Mouse (Mus musculus) embryonic facial prominence, embryonic 13.5 days (tissue): ENCODE measurements around the gene Tbc1d20. TPM values are rescaled to one million over a fixed set of nuclear protein-coding genes. Genes with fewer than 3 reads are reported as not detected.

ENCODE experiments used
- ATAC-seq: fragments of 200-750 bp; cut with Nextera tagmentation; 2 replicates; pipeline ENCODE4 v1.8.0; 2017; ENCODE audit warnings: low read depth; ENCODE audit not compliant: insufficient number of reproducible peaks, insufficient read depth, low FRiP score, low TSS enrichment
- H3K27ac ChIP-seq: fragments of 300-500 bp; sonication (generic); 2 replicates; pipeline ENCODE4 v1.5.1; 2015; ENCODE audit warnings: moderate library complexity, mild to moderate bottlenecking, inconsistent platforms
- H3K27me3 ChIP-seq: fragments of 300-500 bp; sonication (generic); 2 replicates; pipeline ENCODE4 v1.6.1; 2015; ENCODE audit warnings: mild to moderate bottlenecking, inconsistent platforms
- H3K36me3 ChIP-seq: fragments of 300-500 bp; sonication (generic); 2 replicates; pipeline ENCODE4 v1.6.1; 2015; ENCODE audit warnings: mild to moderate bottlenecking, inconsistent platforms
- H3K4me1 ChIP-seq: fragments of 300-500 bp; sonication (generic); 2 replicates; pipeline ENCODE4 v1.6.1; 2015; ENCODE audit warnings: inconsistent platforms
- H3K4me2 ChIP-seq: fragments of 300-500 bp; sonication (generic); 2 replicates; pipeline ENCODE4 v1.6.1; 2015; ENCODE audit warnings: moderate library complexity, mild to moderate bottlenecking, inconsistent platforms
- H3K4me3 ChIP-seq: fragments of 300-500 bp; sonication (generic); 2 replicates; pipeline ENCODE4 v1.5.1; 2015; ENCODE audit warnings: mild to moderate bottlenecking, inconsistent platforms
- H3K9ac ChIP-seq: fragments of 300-500 bp; sonication (generic); 2 replicates; pipeline ENCODE4 v1.6.1; 2015; ENCODE audit warnings: mild to moderate bottlenecking, inconsistent platforms
- H3K9me3 ChIP-seq: fragments of 300-500 bp; sonication (generic); 2 replicates; pipeline ENCODE4 v1.6.1; 2016; ENCODE audit warnings: inconsistent platforms
- WGBS: fragments of 180-500 bp; shearing (Covaris S2); methylation state at CpG from one replicate; pipeline ENCODE4 v1.1.7; 2015; ENCODE audit warnings: mixed read lengths; 5-methylcytosine and 5-hydroxymethylcytosine counted together
- polyA plus RNA-seq: library from polyadenylated mRNA; unstranded; fragments of >200 nt; fragmentation: Nextera tagmentation; extraction: Ambion mirVana; gene quantifications from 2 replicates; pipeline ENCODE4 v1.2.1, GENCODE M21; 2015

The Tbc1d20 gene
- polyA plus RNA-seq, 1 experiment from 2014 or later = 45.9 TPM

DNA sequence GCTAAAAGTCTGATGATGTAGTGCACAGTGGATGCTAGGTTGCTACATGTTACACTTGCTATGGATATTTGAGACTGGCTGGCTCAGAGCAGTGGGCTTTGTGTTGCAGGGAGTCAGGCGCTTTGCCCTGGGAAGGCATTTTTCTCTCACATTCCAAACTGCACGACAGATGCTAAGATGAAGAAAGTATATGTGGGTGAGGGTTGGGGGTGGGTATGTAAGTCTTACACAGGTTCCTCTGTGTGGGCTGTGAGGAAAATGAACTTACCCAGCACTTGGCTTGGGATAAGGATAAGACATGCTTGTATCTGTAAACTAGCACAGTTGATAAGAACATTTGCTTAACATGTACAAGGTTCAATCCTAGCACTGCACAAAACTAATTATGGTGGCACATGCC is 9.2 kb downstream of the Tbc1d20 start:
- Histone ChIP-seq H3K4me2 (no peak overlapping the region), H3K36me3 (peaks cover 56% of the 10 kb centered on the region), H3K9ac (no peak overlapping the region), H3K4me3 (no peak overlapping the region), H3K27ac (no peak overlapping the region), H3K4me1 (no peaks in the 10 kb centered on the region), H3K27me3 (no peaks in the 10 kb centered on the region), H3K9me3 (no peaks in the 10 kb centered on the region)
- 82% methylated on average over 2 of the region's 2 CpGs for WGBS
- ATAC-seq = no peak

DNA sequence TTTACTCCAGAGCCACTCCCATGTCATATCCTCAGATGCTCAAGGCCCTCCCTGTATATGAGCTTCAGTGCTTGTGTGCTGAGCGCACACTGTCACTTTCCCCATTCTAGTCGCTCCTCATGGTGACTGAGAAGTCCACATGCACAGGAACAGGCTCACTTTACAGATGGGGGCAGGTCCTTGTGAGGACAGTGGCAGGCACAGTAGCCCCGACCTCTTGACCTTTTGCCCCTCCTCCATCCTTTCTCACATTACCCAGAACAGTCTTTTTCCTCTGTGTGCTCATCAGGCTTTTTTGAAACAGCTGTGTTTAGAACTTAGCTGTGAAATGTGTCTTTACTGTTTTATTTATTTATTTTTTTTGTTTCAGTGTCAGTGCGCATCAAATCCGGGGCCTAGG is 10.2 kb downstream of the Tbc1d20 start:
- H3K4me1 ChIP-seq = no peaks in the 10 kb centered on the region
- H3K36me3 ChIP-seq = peaks cover 65% of the 10 kb centered on the region
- no peaks in the 10 kb centered on the region for H3K9me3 ChIP-seq
- 51% methylated on average over 5 of the region's 5 CpGs for WGBS
- no peak overlapping the region for H3K4me2 ChIP-seq
- ATAC-seq = no peak
- no peak overlapping the region for H3K9ac ChIP-seq
- no peak overlapping the region for H3K27ac ChIP-seq
- H3K27me3 ChIP-seq = no peaks in the 10 kb centered on the region
- H3K4me3 ChIP-seq = no peak overlapping the region

DNA sequence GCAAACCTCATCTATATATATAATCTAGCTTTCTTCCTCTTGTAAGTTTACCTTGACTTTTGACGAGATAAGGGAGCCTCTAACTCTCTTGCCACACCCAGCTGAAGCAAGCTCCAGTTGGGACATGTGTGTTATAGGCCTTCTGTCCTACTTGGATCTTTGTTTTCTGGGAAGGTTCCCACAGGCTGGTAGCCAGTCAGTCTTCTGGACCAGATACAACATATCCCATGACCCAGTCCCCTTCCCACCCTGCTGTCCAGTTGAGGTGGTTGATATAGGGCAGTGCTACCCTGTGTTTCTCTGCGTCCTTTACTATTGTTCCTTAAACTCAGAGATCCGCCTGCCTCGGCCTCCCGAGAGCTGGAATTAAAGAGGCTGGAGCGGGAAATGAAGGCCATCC is 11.9 kb downstream of the Tbc1d20 start:
- Histone ChIP-seq H3K4me2 (no peak overlapping the region), H3K27ac (no peak overlapping the region), H3K9ac (no peak overlapping the region), H3K36me3 (peaks cover 82% of the 10 kb centered on the region), H3K4me1 (no peaks in the 10 kb centered on the region), H3K27me3 (no peaks in the 10 kb centered on the region), H3K9me3 (no peaks in the 10 kb centered on the region), H3K4me3 (no peak overlapping the region)
- WGBS = 96% methylated on average over 6 of the region's 6 CpGs
- no peak for ATAC-seq

DNA sequence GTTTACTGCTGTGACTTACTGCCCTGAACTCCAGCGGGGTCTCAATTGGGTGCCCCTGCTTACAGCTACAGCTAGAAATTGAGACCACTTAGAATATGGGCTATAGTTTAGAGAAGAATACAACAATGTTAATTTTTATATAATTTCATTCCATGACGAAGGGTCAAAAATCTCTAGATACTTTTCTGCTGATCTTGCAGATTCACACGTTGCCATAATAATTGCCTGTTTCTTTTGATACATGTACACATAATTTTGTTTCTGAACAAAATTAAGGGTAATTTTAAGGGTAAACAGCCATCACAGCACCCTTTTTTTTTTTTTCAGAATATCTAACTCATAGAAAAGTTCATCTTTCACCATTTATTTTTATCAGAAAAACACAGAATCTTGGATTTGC is 13.6 kb downstream of the Tbc1d20 start:
- no peak for ATAC-seq
- H3K4me3 ChIP-seq = no peak overlapping the region
- H3K27ac ChIP-seq = no peak overlapping the region
- H3K27me3 ChIP-seq = no peaks in the 10 kb centered on the region
- H3K9me3 ChIP-seq = no peaks in the 10 kb centered on the region
- H3K36me3 ChIP-seq = peaks cover 93% of the 10 kb centered on the region
- no peak overlapping the region for H3K9ac ChIP-seq
- WGBS = 91% methylated on average over 3 of the region's 3 CpGs
- H3K4me1 ChIP-seq = no peaks in the 10 kb centered on the region
- H3K4me2 ChIP-seq = no peak overlapping the region

DNA sequence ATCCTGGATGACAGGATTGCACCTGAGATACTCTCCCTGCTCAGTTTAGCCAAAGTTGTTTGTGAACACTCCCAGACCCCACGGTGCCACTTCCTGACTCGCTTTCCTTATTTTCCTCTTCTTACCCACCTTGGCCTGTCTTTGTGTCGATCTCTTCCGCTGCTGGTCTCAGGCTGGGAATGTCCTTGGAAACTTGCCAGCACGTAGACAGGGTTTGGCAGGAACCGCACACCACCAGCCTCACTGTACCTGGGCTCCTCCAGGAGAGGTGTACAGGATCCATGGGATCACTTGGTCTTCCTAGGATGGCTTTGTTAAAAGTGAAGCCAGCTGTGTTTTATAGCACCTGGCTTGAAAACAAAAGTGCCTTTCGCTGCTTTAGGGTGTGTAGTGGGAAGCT is 19.4 kb downstream of the Tbc1d20 start:
- Histone ChIP-seq H3K4me1 (no peaks in the 10 kb centered on the region), H3K27ac (no peak overlapping the region), H3K27me3 (no peaks in the 10 kb centered on the region), H3K4me3 (no peak overlapping the region), H3K9me3 (no peaks in the 10 kb centered on the region), H3K4me2 (no peak overlapping the region), H3K36me3 (peaks cover 98% of the 10 kb centered on the region), H3K9ac (no peak overlapping the region)
- ATAC-seq = no peak
- 87% methylated on average over 7 of the region's 7 CpGs for WGBS

DNA sequence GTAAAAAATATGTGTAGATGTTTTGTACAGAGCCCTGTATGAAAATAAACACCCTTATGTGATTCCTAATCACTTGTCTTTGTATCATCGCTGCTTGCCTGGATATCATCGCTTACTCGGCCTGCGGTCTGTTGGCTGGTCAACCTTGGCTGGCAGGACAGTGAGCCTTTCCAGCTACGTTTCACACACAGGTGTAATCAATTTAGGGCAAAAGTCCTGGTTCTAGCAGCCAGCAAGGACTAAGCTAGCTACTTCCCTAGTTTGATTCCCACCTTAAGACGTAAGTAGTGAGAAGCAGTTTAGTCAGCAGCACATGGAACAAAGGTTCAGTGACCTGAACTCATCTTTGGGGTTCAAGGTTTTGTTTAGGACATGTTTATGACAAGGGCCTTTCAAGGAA is 20.3 kb downstream of the Tbc1d20 start:
- 83% methylated on average over 6 of the region's 6 CpGs for WGBS
- no peak for ATAC-seq
- Histone ChIP-seq H3K4me3 (no peak overlapping the region), H3K27ac (no peak overlapping the region), H3K4me1 (no peaks in the 10 kb centered on the region), H3K9ac (no peak overlapping the region), H3K4me2 (no peak overlapping the region), H3K9me3 (no peaks in the 10 kb centered on the region), H3K36me3 (peaks cover 98% of the 10 kb centered on the region), H3K27me3 (no peaks in the 10 kb centered on the region)

DNA sequence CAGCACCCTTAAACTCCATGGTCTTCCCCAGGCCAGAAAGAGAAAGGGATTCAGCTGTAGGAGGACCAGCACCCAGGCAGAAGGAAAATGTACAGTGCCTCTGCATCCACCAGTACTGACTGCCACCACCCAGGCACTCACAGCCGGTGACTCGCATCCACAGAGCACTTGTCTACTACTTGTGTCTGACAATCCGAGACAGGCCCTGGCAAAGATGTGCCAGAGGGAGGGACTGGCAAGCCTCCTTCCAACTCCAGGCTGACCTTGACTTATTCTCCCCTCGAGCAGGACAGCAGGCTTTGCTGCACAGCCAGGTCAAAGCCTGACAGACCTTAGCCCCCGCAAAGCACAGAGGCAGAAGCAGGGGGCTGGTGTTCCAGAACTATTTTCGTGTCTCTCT is 23.4 kb downstream of the Tbc1d20 start:
- no peaks in the 10 kb centered on the region for H3K4me1 ChIP-seq
- ATAC-seq = no peak
- H3K36me3 ChIP-seq = peaks cover 98% of the 10 kb centered on the region
- 87% methylated on average over 6 of the region's 6 CpGs for WGBS
- H3K4me3 ChIP-seq = no peak overlapping the region
- no peak overlapping the region for H3K27ac ChIP-seq
- H3K9ac ChIP-seq = no peak overlapping the region
- H3K4me2 ChIP-seq = no peak overlapping the region
- H3K27me3 ChIP-seq = no peaks in the 10 kb centered on the region
- H3K9me3 ChIP-seq = no peaks in the 10 kb centered on the region

DNA sequence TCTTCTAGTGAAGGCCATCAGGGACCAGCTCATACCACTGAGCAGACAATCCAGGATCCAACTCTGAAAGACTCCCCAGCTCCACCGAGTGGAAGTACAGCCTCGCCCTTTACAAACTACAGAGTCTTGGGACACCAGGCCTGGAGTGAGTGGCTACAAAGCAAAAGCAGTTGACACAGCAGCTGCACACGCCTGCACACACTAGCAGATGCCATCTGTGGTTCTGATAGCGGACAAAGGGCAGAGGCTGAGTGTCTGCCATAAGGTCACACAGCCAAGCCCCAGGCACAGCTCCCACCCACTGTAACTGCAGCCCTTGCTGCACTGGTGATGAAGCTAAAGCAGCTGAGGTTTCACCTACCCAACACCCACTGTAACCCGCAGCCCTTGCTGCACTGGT is 27.9 kb downstream of the Tbc1d20 start:
- 83% methylated on average over 5 of the region's 5 CpGs for WGBS

DNA sequence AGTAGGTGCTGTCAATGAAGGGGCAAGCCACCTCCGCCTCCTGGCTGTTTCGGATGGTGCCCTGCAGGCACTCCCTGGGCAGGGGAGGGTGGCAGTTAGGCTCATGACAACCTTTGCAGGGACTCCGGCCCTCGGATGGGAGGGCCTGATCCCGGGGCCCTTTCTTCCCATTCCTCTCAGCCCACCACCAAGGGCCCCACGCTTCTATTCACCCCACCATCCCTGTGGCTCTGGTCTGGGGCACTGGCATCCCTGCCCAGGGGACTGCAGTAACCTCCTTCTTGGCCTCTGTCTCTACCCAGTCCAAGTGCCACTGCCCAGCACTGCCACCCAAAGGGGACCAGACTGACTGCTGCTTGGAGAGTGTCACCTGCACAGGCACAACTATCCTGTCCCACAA is 28.6 kb downstream of the Tbc1d20 start:
- no peak for ATAC-seq

More for the DNA sequence above, 27.9 kb downstream of the Tbc1d20 start:
- H3K9me3 ChIP-seq = no peaks in the 10 kb centered on the region
- no peak overlapping the region for H3K4me3 ChIP-seq
- ATAC-seq = no peak
- H3K27me3 ChIP-seq = no peaks in the 10 kb centered on the region
- peaks cover 99% of the 10 kb centered on the region for H3K36me3 ChIP-seq
- no peaks in the 10 kb centered on the region for H3K4me1 ChIP-seq
- no peak overlapping the region for H3K9ac ChIP-seq
- no peak overlapping the region for H3K27ac ChIP-seq
- no peak overlapping the region for H3K4me2 ChIP-seq

DNA sequence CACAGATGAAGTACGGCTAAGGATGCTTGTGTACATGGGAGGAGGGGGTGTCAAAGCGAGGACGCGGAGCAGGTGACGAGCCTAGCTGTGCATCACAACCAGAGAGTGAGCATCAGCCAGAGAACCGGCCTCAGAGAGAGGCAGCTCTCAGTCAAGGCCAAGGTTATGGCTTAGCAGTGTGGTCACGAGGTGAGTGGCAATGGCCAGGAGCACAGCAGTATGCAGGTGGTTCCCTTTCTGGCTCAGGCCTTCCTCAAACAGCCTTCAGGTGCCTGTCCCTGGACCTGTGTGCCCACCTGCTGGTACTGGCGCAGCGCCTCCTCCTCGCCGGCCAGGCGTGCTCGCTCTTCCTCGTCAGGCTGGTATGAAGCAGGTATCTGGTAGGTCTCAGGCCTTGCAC is 30.3 kb downstream of the Tbc1d20 start:
- Histone ChIP-seq H3K9me3 (no peaks in the 10 kb centered on the region), H3K9ac (no peak overlapping the region)
- WGBS = 97% methylated on average over 14 of the region's 14 CpGs

More for the DNA sequence above, 28.6 kb downstream of the Tbc1d20 start:
- no peaks in the 10 kb centered on the region for H3K27me3 ChIP-seq
- WGBS = 80% methylated on average over 6 of the region's 6 CpGs
- H3K27ac ChIP-seq = no peak overlapping the region
- no peaks in the 10 kb centered on the region for H3K4me1 ChIP-seq
- H3K9ac ChIP-seq = no peak overlapping the region
- H3K36me3 ChIP-seq = peaks cover 99% of the 10 kb centered on the region
- H3K9me3 ChIP-seq = no peaks in the 10 kb centered on the region
- H3K4me2 ChIP-seq = no peak overlapping the region
- no peak overlapping the region for H3K4me3 ChIP-seq

DNA sequence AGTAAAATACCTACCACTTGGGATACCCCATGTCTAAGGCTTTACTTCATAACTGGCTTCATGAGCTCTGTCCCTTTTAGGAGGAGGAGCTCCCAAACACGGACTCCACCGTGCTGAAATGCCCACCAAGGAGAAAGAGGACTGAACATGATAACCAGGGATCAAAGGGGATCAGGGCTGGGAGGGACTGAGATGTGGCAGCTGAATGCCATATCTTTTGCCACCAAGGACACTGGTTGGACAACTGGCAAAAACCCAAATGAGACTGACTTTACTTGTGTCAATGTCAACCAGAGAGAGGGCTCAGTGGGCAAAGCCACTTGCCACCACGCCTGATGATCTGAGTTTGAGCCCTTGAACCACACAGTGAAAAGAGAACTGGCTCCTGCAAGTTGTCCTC is 31.2 kb downstream of the Tbc1d20 start:
- no peak for ATAC-seq
- no peaks in the 10 kb centered on the region for H3K9me3 ChIP-seq
- H3K36me3 ChIP-seq = peaks cover 95% of the 10 kb centered on the region
- H3K4me1 ChIP-seq = 0 out of 2 replicates have a peak, but pooled peaks cover 2% of the 10 kb centered on the region
- H3K27me3 ChIP-seq = no peaks in the 10 kb centered on the region
- H3K9ac ChIP-seq = no peak overlapping the region
- no peak overlapping the region for H3K4me3 ChIP-seq
- no peak overlapping the region for H3K27ac ChIP-seq
- H3K4me2 ChIP-seq = no peak overlapping the region
- WGBS = 89% methylated on average over 3 of the region's 3 CpGs

More for the DNA sequence above, 30.3 kb downstream of the Tbc1d20 start:
- Histone ChIP-seq H3K4me3 (no peak overlapping the region), H3K4me1 (0 out of 2 replicates have a peak, but pooled peaks cover 2% of the 10 kb centered on the region), H3K27ac (no peak overlapping the region), H3K4me2 (no peak overlapping the region), H3K36me3 (peaks cover 98% of the 10 kb centered on the region), H3K27me3 (no peaks in the 10 kb centered on the region)
- no peak for ATAC-seq

DNA sequence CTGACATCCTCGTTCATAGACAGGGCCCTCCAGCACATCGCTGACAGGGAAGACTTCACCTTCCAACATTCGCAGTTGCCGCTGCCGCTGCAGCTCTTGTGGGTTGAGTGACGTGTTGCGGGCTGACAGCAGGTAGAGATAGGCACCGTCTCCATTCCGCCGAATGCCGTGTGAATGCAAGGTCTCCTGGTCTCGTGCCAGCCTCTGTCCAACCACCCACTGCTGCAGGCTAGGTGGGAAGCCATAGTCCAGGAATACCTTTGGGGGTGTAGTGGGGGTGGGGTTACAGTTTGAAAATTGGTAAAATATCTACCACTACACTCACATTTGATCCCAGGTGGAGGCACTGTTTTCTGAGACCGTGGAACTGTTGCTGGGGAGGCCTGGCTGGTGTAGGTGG is 32.5 kb downstream of the Tbc1d20 start:
- no peak overlapping the region for H3K27ac ChIP-seq
- H3K9me3 ChIP-seq = no peaks in the 10 kb centered on the region
- no peak overlapping the region for H3K9ac ChIP-seq
- H3K4me1 ChIP-seq = peaks cover 15% of the 10 kb centered on the region
- H3K36me3 ChIP-seq = peaks cover 85% of the 10 kb centered on the region
- H3K4me3 ChIP-seq = no peak overlapping the region
- no peak for ATAC-seq
- no peak overlapping the region for H3K4me2 ChIP-seq
- WGBS = 94% methylated on average over 13 of the region's 13 CpGs
- H3K27me3 ChIP-seq = no peaks in the 10 kb centered on the region

DNA sequence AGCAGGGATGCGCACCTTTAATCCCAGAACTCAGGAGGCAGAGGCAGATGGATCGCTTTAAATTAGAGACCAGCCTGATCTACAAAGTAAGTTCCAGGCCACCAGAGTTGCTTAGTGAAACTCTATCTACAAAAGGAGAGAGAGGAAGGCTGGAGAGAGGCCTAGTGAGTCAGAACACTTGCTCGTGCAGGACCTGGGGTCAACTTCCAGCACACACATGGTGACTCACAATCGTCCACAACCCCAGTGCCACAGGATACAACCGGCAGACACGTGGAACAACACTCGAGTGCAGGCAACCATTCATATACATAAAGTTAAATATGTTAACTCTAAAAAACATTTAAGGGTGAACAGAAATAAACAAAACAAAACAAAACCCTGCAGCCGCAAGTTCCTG is 33.0 kb downstream of the Tbc1d20 start:
- peaks cover 80% of the 10 kb centered on the region for H3K36me3 ChIP-seq
- H3K4me2 ChIP-seq = no peak overlapping the region
- 85% methylated on average over 8 of the region's 8 CpGs for WGBS

More for the DNA sequence above, 33.0 kb downstream of the Tbc1d20 start:
- no peaks in the 10 kb centered on the region for H3K27me3 ChIP-seq
- H3K9ac ChIP-seq = no peak overlapping the region
- no peak overlapping the region for H3K4me3 ChIP-seq
- no peak overlapping the region for H3K27ac ChIP-seq
- H3K4me1 ChIP-seq = peaks cover 20% of the 10 kb centered on the region
- H3K9me3 ChIP-seq = no peaks in the 10 kb centered on the region
- ATAC-seq = no peak
